Mouse (Mus musculus) thymus, postnatal 25 days (tissue): ENCODE data around the gene Disp1.
A peak's percentile ranks its signal among the peaks of the same experiment; 100 is the strongest.

Source experiments
- DNase-seq: peaks from one replicate; pipeline ENCODE4 v3.0.0; 2022

Gene Disp1

DNA sequence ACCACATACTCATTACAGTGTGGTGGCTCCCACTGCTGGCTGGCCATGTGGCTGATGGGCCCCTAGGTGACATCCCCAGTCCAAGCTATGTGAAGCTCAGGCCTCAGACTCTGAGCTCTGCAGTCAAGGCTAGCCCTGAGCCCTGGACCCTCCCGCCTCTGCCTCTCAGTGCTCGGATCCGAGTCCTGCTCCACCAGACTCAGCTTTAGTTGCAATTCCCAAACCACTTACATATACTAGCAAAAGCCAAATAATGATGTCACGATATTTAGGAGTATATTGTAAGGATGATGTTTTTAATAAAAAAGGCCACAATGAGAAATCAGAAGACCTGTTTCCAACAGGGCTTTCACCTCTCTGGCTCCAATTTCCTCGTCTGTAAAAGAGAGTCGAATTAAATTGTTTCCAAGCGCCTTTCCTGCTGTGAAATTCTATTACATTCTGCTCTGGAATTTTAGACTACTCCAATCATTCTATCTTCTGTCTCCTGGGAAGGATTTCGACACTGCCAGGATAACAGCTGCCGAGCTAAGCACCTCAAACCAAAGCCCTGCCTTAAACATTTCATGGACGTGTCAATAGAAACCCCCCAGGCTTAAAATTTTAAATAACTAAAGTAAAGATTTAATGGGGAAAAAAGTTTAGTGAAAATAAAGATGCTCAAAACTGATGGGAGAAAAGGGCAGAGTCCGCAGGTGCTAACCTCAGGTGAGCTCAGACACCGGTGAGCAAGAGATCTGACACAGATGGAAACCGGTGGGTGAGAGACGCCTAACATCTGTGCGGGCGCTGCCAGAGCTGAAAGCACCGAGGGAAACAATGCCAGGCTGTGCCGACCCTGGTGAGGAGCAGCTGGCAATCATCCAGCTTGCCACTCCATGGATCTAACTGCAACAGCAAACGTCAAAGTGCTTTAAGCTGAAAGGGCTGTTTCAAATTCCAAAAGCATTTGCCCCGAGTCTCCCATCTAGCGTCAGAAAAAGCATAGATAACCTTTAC, 103.2 kb downstream of the Disp1 start:
- DNase-seq = no peak

DNA sequence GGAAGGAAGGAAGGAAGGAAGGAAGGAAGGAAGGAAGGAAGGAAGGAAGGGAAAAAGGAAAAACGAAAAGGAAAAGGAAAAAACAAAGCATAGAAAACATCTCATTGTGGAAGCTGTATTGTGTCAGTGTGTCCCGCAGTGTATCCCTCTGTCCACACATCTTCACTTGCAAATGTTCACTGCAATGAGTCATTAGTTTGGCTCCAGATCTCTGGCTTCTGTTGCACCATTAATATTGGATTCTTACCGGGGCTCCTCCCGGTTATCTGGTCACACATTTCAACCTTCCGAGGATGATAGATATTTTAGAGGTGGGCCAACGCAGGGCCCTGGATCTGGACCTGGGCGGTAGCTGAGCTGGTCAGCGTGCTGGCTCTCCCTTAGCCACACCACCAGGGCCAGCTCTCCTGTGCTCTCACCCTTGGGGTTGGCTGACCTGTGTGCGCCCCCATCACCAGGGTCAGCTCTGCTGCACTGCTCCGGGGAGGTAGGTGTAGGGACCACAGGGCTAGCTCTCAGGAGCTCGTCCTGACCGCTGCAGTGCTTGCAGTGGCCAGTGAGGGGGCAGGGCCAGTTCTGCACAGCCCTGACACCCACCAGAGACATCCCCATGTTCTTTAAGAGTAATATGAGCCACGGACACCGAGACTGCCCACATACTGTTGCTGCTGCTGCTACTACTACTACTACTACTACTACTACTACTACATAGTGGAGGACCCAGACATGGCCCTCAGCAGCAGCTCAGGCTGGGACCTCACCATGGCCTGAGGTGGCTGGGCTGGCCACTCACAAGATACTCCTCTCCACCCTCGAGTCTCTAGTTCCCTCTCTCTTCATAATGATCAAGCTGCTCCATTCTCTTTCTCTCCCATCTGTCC, 104.1 kb downstream of the Disp1 start:
- DNase-seq = no peak

DNA sequence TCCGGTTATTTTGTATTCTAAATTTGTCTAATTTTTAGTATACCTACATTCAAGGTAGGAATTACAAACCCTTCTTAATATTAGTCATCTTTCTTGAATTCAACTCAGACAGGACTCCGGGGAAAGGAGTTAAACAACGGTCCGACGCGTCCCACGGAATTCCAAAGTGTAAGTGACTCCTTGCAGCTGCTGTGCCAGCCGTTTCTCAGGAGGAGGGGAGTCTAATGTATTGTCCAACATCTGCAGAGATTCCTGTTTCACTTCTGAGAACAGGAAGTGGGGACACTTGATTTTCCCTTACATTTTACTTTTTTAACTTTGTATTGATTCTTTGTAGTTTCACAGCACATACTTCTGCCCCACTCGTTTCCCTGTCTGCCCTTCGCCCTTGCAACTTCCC, 104.9 kb downstream of the Disp1 start:
- no peak for DNase-seq

DNA sequence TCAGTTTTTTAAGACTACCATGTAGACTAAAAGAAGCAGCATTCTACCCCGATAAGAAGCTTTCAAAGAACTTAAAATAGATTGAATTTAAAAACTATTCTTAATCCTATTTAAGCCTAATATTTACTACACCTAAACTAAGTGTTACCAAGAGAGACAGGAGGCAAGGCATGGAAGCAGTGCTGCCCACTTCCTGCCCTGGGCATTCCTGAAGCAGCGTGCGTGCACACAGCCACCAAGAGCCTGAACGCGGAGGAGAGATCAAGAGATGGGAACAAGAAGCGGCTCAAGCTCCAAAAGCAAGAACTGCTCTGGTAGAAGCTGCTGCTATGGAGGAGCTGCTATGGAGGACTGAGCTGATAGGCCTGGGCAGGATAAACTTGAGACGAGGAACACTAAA, 106.2 kb downstream of the Disp1 start:
- no peak for DNase-seq

DNA sequence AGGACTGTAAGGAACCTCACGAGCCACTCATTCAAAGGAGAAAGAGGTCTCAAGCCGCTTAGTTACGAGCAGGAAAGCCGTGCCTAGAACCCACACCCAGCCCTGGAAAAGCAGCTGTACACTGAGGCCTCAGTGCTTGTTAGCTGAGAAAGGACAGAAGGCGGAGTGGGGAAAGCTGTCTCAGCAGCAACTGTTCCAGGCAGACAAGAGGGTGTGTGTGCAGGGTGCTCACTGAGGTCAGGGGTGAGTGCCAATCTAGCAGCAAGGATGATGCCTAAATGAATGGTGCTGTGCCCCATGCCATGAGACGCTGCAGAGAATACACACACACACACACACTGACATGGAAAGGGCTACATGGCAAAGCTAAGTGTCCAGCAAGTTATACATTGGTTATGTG, 106.8 kb downstream of the Disp1 start:
- DNase-seq = no peak

DNA sequence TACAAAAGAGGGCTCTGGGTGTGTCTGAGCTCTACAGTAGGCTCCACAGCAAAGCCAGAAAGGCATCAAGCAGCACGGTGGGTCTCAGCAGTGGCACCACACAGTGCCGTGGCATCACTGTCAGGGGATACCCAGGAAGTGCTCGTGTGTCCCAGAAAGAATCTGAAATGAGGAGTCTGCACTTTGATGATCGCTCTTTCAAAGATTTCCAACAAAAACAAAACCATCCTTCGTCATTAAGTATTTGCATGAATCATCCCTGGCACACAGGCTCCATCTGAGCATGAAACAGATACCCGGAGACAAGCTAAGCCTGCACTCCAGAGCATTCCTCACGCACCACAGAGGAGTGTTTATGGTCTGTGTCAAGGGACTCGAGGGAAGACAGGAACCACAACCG, 107.8 kb downstream of the Disp1 start:
- DNase-seq = no peak

DNA sequence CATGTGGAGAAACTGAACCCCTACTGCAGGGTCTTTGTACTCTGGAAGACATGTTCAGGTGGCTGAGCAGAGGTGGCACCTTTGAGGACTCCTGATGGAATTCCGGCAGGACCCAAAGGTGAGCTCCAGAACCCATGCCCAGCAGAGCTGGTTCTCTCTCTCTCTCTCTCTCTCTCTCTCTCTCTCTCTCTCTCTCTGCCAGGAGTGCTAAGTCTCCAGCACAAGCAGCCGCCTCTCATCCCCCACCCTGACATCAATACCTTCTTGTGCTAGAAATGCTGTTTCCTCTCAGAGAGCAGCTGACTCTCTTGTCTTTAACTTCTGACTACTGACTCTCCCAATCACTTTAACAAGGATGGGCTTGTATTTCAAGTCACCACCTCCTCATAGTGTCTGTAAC, 113.8 kb downstream of the Disp1 start:
- peak; percentile 50 for DNase-seq

DNA sequence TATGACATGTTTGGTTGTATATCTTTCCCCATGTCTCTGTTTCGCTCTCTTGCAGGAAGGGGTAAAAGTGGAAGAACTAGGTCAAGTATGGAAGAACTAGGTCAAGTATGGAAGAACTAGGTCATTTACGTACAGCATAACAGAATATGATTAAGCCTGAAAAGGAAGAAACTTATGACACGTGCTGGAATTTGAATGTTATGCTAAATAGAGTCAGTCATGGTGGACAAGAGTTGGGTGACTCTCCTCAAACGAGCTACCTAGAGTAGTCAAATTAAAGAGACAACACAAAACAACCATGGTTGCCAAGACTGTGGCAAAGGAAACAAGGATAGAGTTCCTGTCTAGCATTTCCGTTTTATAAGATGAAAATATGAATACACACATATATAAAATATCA, 116.6 kb downstream of the Disp1 start:
- DNase-seq = no peak

DNA sequence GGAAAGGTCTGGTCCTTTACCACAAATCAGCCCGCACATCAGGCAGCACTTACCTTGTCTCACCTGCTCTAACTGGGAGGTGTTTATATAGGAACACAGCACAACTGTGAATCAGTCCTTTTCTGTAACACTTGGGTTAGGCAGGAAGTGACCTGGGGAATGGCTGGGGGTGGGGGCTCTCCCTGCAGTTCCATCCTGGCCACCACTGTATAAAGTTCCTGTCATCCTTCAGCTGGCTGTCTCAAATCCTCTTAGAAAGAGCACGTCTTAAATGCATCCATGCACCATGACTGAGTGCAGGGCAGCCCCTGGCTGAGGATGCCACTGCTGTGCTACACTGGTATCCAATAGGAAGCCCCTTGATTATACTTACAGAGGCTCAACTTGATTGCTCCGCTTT, 118.5 kb downstream of the Disp1 start:
- peak; percentile 61 for DNase-seq

DNA sequence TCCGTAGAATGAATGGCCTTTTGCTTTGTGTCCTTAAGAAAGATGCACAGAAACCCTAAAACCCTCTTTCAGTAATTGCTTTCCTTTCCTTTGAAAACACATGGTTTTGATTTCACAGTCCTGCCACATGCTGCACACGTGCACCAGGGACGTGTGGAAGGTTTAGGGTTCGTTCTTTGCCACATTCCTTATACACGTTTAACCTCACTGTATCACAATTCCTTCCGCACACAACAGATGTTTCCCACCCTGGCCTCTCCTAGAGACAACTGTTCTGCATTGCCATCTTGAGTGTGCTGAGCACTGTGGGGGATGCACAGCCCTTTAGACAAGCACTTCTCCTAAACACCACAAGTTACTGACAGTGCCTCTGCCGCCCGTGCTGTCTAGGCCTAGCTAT, 119.2 kb downstream of the Disp1 start:
- DNase-seq = no peak

DNA sequence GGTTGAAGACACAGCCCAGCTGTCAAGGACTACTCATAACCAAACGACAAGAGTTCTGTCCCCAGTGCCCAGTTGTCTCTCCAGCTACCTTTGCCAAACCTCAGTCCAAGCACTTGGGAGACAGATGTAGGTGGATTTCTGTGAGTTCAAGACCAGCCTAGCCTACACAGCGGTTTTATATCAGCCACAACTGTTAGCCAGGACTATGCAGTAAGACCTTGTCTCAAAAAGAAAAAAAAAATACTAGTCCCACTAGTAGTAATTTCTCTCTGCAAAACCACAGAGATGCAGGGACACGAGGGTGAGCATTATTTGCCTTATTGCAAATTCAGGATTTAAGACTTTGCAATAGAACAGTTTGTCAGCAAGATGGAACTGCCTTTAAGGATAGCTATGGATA, 120.0 kb downstream of the Disp1 start:
- DNase-seq = no peak

DNA sequence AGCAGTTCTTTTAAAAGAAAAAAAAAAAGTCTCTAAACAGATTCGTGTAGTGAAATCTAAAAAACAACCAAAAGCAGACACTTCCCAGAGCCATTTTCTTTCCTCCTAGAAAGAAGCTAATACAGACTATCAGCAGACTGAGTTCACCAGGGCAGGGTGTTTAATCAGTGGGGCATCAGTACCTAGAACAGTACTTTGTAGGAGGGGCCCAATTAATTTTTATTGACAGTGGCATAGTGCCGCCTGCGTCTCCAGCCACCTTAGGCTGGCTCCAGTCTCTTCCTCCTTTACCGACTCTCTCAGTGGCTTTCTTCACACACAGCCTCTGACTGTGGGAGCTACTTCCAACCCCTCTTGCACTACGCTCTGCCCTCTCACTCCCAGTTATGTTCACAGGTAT, 121.1 kb downstream of the Disp1 start:
- DNase-seq = no peak

DNA sequence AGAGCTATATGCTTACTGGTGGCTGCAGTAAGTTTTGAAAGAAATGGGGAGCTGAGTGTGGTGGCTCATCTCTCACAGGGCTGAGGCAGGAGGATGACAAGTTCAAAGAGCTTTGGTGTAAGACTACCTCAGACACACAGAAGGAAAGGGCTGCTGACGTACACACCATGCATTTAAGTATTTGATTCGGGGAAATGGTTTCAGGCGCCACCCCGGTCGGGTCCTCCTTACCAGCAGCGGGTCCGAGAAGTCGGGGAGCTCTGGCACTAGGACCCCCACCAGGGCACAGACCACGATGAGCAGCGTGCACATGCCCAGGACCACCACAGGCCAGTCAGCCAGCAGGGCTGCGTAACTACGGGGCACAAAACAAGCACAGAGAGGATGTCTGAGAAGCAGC, 121.6 kb downstream of the Disp1 start:
- no peak for DNase-seq

DNA sequence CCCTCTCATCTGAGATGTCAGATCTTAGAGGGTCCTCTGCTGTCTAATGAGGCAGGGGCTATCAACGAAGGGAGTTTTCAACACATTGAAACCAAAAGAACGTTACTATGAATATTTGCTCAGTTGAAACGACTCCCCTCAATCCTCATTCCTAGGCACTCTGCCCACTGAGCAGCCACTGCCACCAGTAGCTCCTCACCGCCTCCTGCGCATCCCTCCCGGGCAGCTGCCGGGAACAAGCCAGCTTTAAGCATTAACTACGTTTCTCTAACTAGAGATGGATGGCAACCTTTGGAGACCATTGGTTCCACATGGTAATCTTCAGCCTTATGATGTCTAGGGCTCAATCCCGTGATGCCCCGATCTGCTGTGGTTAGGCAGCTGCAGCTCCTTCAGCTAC, 123.7 kb downstream of the Disp1 start:
- no peak for DNase-seq

DNA sequence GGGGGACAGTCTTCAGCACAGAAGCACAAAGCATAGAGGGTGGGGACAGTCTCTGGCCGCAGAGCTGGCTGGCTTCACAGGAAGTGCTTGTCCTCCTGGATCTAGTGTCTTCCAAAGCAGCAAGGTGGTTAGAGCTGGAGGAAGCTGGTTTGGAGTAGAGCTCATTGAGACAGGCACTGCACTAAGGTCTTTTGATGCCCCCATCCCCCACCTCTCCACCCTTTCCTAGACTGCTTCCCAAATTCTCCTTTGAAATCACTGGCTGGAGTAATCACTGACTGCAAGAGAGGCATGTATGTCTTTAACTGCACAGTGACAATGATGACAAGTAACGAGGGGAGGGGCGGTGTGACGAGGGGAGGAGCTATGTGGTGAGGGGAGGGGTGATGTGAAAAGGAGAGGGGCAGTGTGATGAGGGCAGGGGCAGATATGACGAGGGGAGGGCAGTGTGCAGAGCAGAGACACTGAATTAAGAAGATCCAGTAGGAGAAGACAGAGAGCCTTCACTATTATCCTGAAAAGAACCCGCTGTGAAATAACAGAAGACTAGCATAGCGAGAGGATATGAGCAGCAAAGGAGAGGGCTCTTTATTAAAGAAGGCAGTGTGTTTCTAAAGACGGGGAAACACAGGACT, 125.8 kb downstream of the Disp1 start:
- DNase-seq = no peak

DNA sequence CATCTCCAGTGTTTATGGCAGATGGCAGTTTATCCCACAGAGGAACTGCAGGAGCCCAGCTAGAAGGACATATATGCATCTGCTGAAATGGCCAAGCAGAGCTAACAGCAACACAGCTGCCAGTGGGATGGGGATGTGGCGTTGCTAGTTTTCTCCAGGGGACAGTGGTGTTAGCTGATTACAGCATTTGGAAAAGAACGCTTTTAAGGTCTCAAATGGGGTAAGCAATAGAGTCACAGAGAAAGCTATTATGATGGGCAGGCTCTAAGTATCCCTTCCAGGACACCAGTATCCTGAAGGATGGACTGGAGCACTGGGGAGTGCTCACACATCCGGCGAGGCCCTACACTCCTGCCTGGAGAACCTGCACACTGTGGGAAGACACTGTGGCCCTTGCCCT, 129.0 kb downstream of the Disp1 start:
- DNase-seq = no peak

DNA sequence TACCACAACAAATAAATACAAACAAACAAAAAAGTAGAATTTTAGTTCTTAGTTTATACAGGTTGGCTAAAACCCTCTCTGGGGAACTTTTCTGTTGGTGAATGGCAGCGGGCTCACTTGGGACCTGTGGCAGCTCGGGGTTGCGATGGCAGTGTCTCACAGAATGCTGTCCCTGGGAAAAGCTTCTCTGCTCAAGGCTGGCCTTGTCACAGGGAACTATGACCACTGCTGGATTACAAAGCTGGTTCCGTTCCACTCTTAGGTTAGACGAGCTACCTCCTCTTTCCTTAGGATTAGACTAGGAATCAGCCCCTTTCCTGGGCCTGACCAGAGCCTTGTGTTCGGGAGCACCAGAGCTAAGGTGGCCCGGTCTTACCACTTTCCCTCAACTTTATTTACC, 130.1 kb downstream of the Disp1 start:
- DNase-seq = no peak

DNA sequence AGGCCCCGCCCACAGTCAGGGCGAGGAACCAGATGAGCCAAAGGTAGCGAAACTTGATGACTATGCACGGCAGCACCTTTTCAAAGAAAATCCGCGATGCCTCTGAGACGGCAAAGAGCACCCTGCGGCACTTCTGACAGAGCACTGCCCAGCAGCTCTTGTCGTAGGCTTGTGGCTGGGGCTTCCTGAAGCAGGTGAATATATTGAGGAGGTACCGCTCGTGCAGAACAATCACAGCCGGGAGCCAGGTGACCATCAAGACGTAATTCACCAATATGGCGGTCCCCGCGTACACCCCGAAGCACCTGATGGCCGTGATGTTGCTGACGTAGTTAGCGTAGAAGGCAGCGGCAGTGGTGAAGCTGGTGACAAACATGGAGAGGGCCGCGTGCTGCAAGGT, 132.7 kb downstream of the Disp1 start:
- DNase-seq = no peak

DNA sequence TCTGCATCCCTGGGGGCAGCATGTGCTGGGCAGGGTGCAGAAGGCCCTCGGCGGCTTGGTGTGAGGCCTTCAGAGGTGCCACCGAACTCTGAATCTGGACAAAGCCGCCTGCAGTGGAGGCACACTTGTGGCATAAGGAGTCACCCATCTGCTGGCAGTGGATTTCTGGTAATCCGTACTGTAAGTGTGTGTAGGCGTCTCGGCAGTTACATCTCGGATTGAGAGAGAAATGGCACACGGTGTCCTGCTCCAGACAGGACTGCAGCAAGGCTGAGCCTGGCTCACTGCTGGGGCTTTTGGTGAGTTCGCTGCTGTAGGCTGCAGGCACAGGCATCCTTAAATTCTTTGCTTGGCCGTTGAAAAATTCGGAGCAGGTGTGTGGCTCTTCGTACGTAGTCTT, 134.5 kb downstream of the Disp1 start:
- no peak for DNase-seq

DNA sequence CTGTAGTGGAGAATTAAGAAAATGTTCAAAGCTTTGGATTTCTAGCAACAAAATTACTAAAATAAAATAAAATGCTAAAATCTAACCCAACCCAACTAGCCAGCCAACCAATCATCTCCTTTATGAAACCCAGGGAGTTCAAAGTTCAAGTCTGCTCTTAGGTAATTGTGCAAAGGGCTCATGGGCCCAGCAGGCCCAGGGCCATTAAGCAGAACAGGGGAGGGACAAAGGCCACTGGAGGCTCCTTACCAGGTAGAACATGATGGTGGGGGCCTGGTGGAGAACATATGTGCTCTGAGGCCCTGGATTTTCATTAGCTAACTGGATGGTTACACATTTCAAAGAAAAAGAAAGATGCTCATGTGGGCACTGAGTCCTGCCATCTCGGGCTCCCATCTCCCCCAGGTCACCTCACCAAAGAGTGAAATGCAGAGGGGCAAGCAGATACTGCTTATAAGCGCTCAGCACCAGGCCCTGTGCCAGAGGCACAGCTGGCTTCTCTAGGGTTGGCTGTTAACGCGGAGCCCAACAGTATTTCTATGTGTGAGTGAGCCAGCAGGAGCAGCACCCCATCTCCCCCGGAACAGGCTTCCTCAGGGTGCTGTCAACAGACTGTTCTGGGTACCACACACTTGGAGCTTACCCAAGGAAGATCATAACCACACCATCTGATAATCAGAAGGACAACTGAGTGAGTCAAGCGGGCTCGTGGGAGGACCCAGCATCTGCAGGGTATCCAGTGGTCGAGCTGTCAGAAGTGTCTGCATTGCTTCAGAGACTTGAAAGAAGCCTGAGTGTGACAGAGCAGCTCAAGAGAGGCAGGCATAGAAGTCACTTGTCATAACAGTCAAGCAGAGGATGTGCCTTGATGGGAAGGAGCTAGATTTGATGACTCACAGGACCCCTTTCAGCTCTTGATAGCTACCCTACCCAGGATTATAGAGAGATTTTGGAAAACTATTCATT, 137.0 kb downstream of the Disp1 start:
- no peak for DNase-seq

DNA sequence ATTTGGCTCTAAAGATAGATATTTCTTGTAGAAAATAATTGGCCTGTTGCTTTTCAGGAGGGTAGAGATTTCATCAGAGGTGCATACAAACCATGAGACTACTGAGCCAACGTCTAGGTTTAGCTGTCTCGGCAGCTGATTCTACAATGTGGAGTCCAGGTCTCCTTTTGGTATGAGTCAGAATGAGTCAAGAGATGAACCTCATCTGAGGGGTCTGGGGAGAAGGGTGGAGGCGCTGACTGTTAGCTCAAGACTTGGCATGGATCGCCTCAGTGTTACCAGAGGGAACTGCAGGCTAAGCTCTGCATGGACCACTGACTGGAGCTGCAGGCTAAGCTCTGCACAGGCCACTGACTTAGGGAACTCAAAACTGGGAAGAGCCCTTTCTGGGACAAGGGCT, 138.9 kb downstream of the Disp1 start:
- DNase-seq = no peak

DNA sequence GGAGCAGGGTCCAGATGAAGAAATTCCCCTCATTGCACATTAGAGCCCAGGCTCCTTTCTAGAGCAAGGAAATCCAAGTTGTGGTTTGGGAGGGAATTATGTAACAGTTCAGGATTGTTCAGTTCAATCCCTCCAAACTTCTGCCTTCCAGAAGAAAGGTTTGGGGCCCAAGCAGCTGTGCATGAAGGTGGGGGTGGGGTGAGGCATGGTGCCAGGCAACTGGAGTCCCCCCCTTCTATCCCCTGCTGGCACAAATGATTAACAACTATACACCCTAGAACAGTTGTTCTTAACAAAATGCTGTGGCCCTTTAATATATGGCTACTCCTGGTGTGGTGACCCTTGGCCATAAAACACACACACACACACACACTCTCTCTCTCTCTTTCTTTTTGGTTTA, 140.2 kb downstream of the Disp1 start:
- DNase-seq = no peak
